Mouse (Mus musculus) hindbrain, embryonic 13.5 days (tissue): ENCODE data around the gene Rnf115. TPM values are rescaled to one million over a fixed set of nuclear protein-coding genes. Genes with fewer than 3 reads are reported as not detected.

ENCODE experiments used
- ATAC-seq: fragments of 200-750 bp; cut with Nextera tagmentation; 2 replicates; pipeline ENCODE4 v1.8.0; 2017; ENCODE audit warnings: moderate TSS enrichment; ENCODE audit not compliant: low FRiP score
- H3K27ac ChIP-seq: fragments of 300-500 bp; sonication (generic); 2 replicates; pipeline ENCODE4 v1.5.1; 2015; ENCODE audit warnings: inconsistent platforms, mild to moderate bottlenecking, moderate library complexity
- H3K27me3 ChIP-seq: fragments of 300-500 bp; sonication (generic); 2 replicates; pipeline ENCODE4 v1.6.1; 2015; ENCODE audit warnings: mild to moderate bottlenecking, inconsistent platforms
- H3K36me3 ChIP-seq: fragments of 300-500 bp; sonication (generic); 2 replicates; pipeline ENCODE4 v1.6.1; 2015; ENCODE audit warnings: mild to moderate bottlenecking, inconsistent platforms
- H3K4me1 ChIP-seq: fragments of 300-500 bp; sonication (generic); replicated peaks from 2 replicates; pipeline ENCODE4 v1.6.1; 2015; ENCODE audit warnings: inconsistent platforms
- H3K4me2 ChIP-seq: fragments of 300-500 bp; sonication (generic); 2 replicates; pipeline ENCODE4 v1.6.1; 2015; ENCODE audit warnings: inconsistent platforms, mild to moderate bottlenecking, moderate library complexity
- H3K4me3 ChIP-seq: fragments of 300-500 bp; sonication (generic); 2 replicates; pipeline ENCODE4 v1.5.1; 2015; ENCODE audit warnings: mild to moderate bottlenecking, inconsistent platforms
- H3K9ac ChIP-seq: fragments of 300-500 bp; sonication (generic); 2 replicates; pipeline ENCODE4 v1.6.1; 2015; ENCODE audit warnings: mild to moderate bottlenecking, inconsistent platforms
- H3K9me3 ChIP-seq: fragments of 300-500 bp; sonication (generic); 2 replicates; pipeline ENCODE4 v1.6.1; 2016; ENCODE audit warnings: inconsistent platforms
- WGBS: fragments of 180-500 bp; shearing (Covaris S2); methylation state at CpG from one replicate; pipeline ENCODE4 v1.1.7; 2015; 5-methylcytosine and 5-hydroxymethylcytosine counted together
- polyA plus RNA-seq: library from polyadenylated mRNA; unstranded; fragments of >200 nt; fragmentation: Nextera tagmentation; extraction: Ambion mirVana; gene quantifications from 2 replicates; pipeline ENCODE4 v1.2.1, GENCODE M21; 2015

The Rnf115 gene
- polyA plus RNA-seq, 1 experiment from 2014 or later: 70.3 TPM

GRCm38 (mm10) chr3:96746829-96747228, 19.4 kb downstream of the Rnf115 start:
- WGBS: 81% methylated on average over 1 of the region's 1 CpGs
- Histone ChIP-seq H3K36me3 (no peaks in the 10 kb centered on the region), H3K4me3 (no peak overlapping the region), H3K4me2 (no peak overlapping the region), H3K9me3 (no peaks in the 10 kb centered on the region), H3K4me1 (no peaks in the 10 kb centered on the region), H3K27me3 (no peaks in the 10 kb centered on the region), H3K27ac (no peak overlapping the region), H3K9ac (no peak overlapping the region)
- no peak for ATAC-seq

GRCm38 (mm10) chr3:96755935-96756334, 28.5 kb downstream of the Rnf115 start:
- 98% methylated on average over 1 of the region's 1 CpGs for WGBS

GRCm38 (mm10) chr3:96757691-96758090, 30.2 kb downstream of the Rnf115 start:
- no peaks in the 10 kb centered on the region for H3K9me3 ChIP-seq
- no peak overlapping the region for H3K4me3 ChIP-seq
- peaks cover 3% of the 10 kb centered on the region; the same call in 1 of the 2 replicates for H3K36me3 ChIP-seq
- no peak overlapping the region for H3K27ac ChIP-seq
- H3K4me1 ChIP-seq: no peaks in the 10 kb centered on the region
- H3K4me2 ChIP-seq: no peak overlapping the region
- 55% methylated on average over 7 of the region's 7 CpGs for WGBS
- H3K9ac ChIP-seq: no peak overlapping the region
- H3K27me3 ChIP-seq: no peaks in the 10 kb centered on the region
- ATAC-seq: no peak

More at GRCm38 (mm10) chr3:96755935-96756334, 28.5 kb downstream of the Rnf115 start:
- no peaks in the 10 kb centered on the region for H3K9me3 ChIP-seq
- no peak for ATAC-seq
- H3K36me3 ChIP-seq: no peaks in the 10 kb centered on the region; the same call in 1 of the 2 replicates
- H3K4me1 ChIP-seq: no peaks in the 10 kb centered on the region
- H3K9ac ChIP-seq: no peak overlapping the region
- H3K27me3 ChIP-seq: no peaks in the 10 kb centered on the region
- no peak overlapping the region for H3K4me3 ChIP-seq
- no peak overlapping the region for H3K4me2 ChIP-seq
- H3K27ac ChIP-seq: no peak overlapping the region

- Histone ChIP-seq H3K9me3 (no peaks in the 10 kb centered on the region), H3K4me1 (no peaks in the 10 kb centered on the region), H3K27ac (no peak overlapping the region), H3K4me2 (no peak overlapping the region), H3K4me3 (no peak overlapping the region), H3K9ac (no peak overlapping the region), H3K36me3 (peaks cover 3% of the 10 kb centered on the region; the same call in 1 of the 2 replicates), H3K27me3 (no peaks in the 10 kb centered on the region)
- 93% methylated on average over 4 of the region's 4 CpGs for WGBS
- no peak for ATAC-seq
Measured at GRCm38 (mm10) chr3:96759695-96760094, 32.2 kb downstream of the Rnf115 start.

GRCm38 (mm10) chr3:96764528-96764927, 37.1 kb downstream of the Rnf115 start:
- Histone ChIP-seq H3K4me2 (no peak overlapping the region), H3K9ac (no peak overlapping the region), H3K4me3 (no peak overlapping the region), H3K36me3 (peaks cover 8% of the 10 kb centered on the region; the same call in 1 of the 2 replicates), H3K27ac (no peak overlapping the region), H3K27me3 (no peaks in the 10 kb centered on the region), H3K9me3 (no peaks in the 10 kb centered on the region), H3K4me1 (0 out of 2 replicates have a peak, but pooled peaks cover 4% of the 10 kb centered on the region)
- WGBS: 90% methylated on average over 1 of the region's 1 CpGs
- no peak for ATAC-seq

- WGBS: 96% methylated on average over 5 of the region's 5 CpGs
- 0 out of 2 replicates have a peak, but pooled peaks cover 4% of the 10 kb centered on the region for H3K4me1 ChIP-seq
- ATAC-seq: no peak
- no peak overlapping the region for H3K27ac ChIP-seq
- H3K4me2 ChIP-seq: no peak overlapping the region
- H3K36me3 ChIP-seq: peaks cover 6% of the 10 kb centered on the region; the same call in 1 of the 2 replicates
- no peaks in the 10 kb centered on the region for H3K9me3 ChIP-seq
- no peak overlapping the region for H3K9ac ChIP-seq
- no peak overlapping the region for H3K4me3 ChIP-seq
- H3K27me3 ChIP-seq: no peaks in the 10 kb centered on the region
Measured at GRCm38 (mm10) chr3:96769971-96770370, 42.5 kb downstream of the Rnf115 start.

GRCm38 (mm10) chr3:96772949-96773348, 45.5 kb downstream of the Rnf115 start:
- H3K27me3 ChIP-seq: no peaks in the 10 kb centered on the region
- H3K4me2 ChIP-seq: no peak overlapping the region
- no peak overlapping the region for H3K4me3 ChIP-seq
- no peak for ATAC-seq
- H3K4me1 ChIP-seq: no peaks in the 10 kb centered on the region
- no peaks in the 10 kb centered on the region for H3K9me3 ChIP-seq
- peaks cover 12% of the 10 kb centered on the region for H3K36me3 ChIP-seq
- H3K9ac ChIP-seq: no peak overlapping the region
- 50% methylated on average over 1 of the region's 1 CpGs for WGBS
- H3K27ac ChIP-seq: no peak overlapping the region

GRCm38 (mm10) chr3:96777120-96777519, 49.7 kb downstream of the Rnf115 start:
- H3K27me3 ChIP-seq: no peaks in the 10 kb centered on the region
- ATAC-seq: no peak
- no peak overlapping the region for H3K27ac ChIP-seq
- no peaks in the 10 kb centered on the region for H3K9me3 ChIP-seq
- no peak overlapping the region for H3K4me3 ChIP-seq
- no peaks in the 10 kb centered on the region for H3K4me1 ChIP-seq
- no peak overlapping the region for H3K9ac ChIP-seq
- no peak overlapping the region for H3K4me2 ChIP-seq
- H3K36me3 ChIP-seq: peaks cover 12% of the 10 kb centered on the region
- whole genome bisulfite sequencing: 81% methylated on average over 3 of the region's 3 CpGs

GRCm38 (mm10) chr3:96782236-96782635, 54.8 kb downstream of the Rnf115 start:
- no peak overlapping the region for H3K4me3 ChIP-seq
- H3K36me3 ChIP-seq: peaks cover 27% of the 10 kb centered on the region
- H3K4me1 ChIP-seq: no peaks in the 10 kb centered on the region
- H3K27me3 ChIP-seq: no peaks in the 10 kb centered on the region
- ATAC-seq: no peak
- no peak overlapping the region for H3K27ac ChIP-seq
- 67% methylated on average over 8 of the region's 8 CpGs for whole genome bisulfite sequencing
- H3K9ac ChIP-seq: no peak overlapping the region
- no peaks in the 10 kb centered on the region for H3K9me3 ChIP-seq
- no peak overlapping the region for H3K4me2 ChIP-seq

GRCm38 (mm10) chr3:96787784-96788183, 60.3 kb downstream of the Rnf115 start:
- H3K4me2 ChIP-seq: no peak overlapping the region
- 89% methylated on average over 1 of the region's 1 CpGs for WGBS
- H3K27me3 ChIP-seq: no peaks in the 10 kb centered on the region
- H3K36me3 ChIP-seq: peaks cover 63% of the 10 kb centered on the region
- no peak for ATAC-seq
- no peak overlapping the region for H3K27ac ChIP-seq
- H3K9me3 ChIP-seq: no peaks in the 10 kb centered on the region
- no peak overlapping the region for H3K4me3 ChIP-seq
- H3K9ac ChIP-seq: no peak overlapping the region
- H3K4me1 ChIP-seq: no peaks in the 10 kb centered on the region

GRCm38 (mm10) chr3:96788506-96788905, 61.0 kb downstream of the Rnf115 start:
- 88% methylated on average over 8 of the region's 8 CpGs for WGBS
- Histone ChIP-seq H3K27ac (no peak overlapping the region), H3K36me3 (peaks cover 68% of the 10 kb centered on the region), H3K4me1 (no peaks in the 10 kb centered on the region), H3K4me3 (no peak overlapping the region), H3K4me2 (no peak overlapping the region), H3K9me3 (no peaks in the 10 kb centered on the region), H3K9ac (no peak overlapping the region), H3K27me3 (no peaks in the 10 kb centered on the region)
- ATAC-seq: no peak

GRCm38 (mm10) chr3:96800254-96800653, 72.8 kb downstream of the Rnf115 start:
- ATAC-seq: no peak
- H3K4me3 ChIP-seq: no peak overlapping the region
- 89% methylated on average over 11 of the region's 11 CpGs for WGBS

GRCm38 (mm10) chr3:96802214-96802613, 74.8 kb downstream of the Rnf115 start:
- WGBS: 75% methylated on average over 1 of the region's 1 CpGs
- Histone ChIP-seq H3K27ac (no peak overlapping the region), H3K36me3 (peaks cover 6% of the 10 kb centered on the region; the same call in 1 of the 2 replicates), H3K4me3 (no peak overlapping the region), H3K9ac (no peak overlapping the region), H3K27me3 (no peaks in the 10 kb centered on the region), H3K9me3 (no peaks in the 10 kb centered on the region), H3K4me2 (no peak overlapping the region), H3K4me1 (no peaks in the 10 kb centered on the region)
- no peak for ATAC-seq

More at GRCm38 (mm10) chr3:96800254-96800653, 72.8 kb downstream of the Rnf115 start:
- H3K9ac ChIP-seq: no peak overlapping the region
- no peaks in the 10 kb centered on the region for H3K9me3 ChIP-seq
- no peak overlapping the region for H3K27ac ChIP-seq
- H3K36me3 ChIP-seq: peaks cover 7% of the 10 kb centered on the region
- H3K4me2 ChIP-seq: no peak overlapping the region
- no peaks in the 10 kb centered on the region for H3K27me3 ChIP-seq
- no peaks in the 10 kb centered on the region for H3K4me1 ChIP-seq
